Mouse (Mus musculus): ENCODE measurements around the gene Ube2e3. TPM values are rescaled to one million over a fixed set of nuclear protein-coding genes. Genes with fewer than 3 reads are reported as not detected.

The Ube2e3 gene
- 10 to 100 TPM; 68.1 to 73.4 TPM for total RNA-seq (2021)

DNA sequence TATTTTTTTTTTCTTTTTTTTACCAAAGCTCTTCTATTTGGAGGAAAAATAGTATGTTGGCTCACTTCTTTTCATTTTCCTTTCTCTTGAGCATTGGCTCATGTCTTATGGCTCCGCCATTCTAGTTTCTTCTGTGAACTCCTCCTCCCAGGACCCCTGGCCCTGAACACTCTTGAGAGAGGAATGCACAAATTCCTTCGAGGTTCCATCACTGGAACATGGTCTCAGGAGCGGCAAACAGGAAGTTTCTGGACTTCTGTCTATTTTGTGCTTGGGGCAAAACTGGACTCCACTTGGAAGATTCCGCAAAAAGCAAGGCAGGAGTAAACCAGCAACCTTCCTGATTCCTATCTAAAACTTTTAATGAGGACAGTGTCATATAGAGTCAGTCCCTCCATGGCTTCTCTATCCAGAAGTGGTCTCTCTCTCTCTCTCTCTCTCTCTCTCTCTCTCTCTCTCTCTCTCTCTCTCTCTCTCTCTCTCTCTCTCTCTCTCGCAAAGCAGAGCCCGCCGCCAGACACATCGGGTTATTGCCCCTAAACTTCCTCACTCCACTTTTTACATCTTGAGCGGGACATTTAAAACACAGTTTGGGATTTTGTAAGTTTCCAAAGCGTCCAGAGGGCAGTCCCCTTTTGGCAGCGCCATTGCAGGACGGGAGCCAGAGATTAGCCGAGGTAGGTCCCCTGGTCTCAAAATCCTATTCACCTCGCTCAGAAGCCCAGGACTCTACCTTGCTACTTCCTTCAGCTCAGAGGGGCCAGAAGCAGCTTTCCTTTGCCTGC, at the start of gene Ube2e3:
Gene Ube2e3, plus strand, starts transcription at position 399 of the 785 bp plus-strand sequence.
- intact Hi-C loops (cut with DNase I), result loop anchor here (2.0 kb wide), 2 partner anchors 47 to 819 kb away; no protein-coding TSS in a partner anchor
- peak in 1 of 2 experiments; percentile 38 for DNase-seq

DNA sequence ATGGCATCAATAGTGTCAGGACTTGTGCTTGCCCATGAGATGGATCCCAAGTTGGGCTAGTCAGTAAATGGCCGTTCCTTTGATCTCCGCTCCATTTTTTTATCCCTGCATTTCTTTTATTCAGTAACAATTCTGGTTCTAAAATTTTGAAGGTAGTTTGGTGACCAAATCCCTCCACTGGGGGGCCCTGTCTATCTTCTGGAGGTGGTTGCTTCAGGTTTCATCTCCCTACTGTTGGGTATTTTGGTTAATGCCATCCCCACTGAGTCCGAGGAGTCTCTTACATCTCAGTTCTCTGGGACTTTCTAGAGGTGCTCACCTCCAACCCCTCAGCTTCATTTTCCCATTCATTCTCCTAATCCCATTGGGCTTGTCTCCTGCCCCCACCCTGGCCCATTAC, 38.0 kb upstream of the Ube2e3 start:
- intact Hi-C loops (cut with DNase I), result no loop called here
- DNase-seq, result no peak

DNA sequence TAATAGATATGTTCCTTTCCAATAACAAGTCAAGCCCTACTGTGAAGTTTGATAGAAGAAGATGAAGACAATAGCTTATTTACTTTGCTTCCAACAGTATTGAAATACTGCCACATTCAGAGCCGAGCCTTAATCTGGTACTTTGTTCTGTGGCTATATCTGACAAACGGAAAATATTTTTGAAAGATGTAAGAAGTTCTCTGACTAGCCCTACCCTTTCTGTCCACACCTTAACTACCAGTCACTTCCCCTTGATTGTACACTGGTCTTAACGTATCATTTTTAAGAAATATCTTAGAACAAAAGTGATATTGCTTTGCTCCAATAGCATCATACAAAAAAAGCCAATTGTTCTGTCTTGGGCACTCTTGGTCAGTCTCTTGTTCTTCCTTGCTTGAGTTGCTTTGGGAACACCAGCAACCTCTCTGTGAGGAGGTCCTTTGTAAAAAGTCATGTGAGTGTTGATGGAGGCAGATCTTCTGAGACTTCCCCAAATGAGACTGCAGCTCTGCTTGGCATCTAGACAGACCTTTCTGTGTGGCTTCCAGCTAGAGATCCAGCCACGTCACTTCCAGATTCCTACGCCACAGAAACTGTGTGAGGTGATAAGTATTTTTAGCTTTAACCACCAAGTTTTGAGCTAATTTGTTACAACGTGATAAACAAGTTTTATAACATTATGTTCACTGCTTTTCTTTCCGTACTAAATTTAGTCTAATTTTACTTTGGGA, 26.3 kb upstream of the Ube2e3 start:
- no peak for DNase-seq
- intact Hi-C loops (cut with DNase I), result no loop called here

DNA sequence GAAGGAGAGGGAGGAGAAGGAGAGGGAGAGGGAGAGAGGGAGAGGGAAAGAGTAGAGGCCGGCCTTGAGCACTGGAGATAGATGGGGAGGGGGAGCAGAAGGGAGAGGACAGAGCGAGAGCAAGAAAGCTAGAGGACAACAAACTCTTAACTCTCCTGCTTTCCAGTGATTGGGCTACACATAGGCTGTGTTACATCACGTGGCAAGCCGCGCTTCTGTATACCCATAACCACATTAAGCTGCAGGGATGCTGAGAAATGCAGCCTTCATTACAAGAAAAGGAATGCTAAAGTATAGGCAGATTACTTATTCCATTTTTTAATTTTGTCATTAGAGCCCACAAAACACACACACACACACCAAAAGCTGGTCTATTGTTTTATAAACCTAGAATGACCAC, 23.6 kb upstream of the Ube2e3 start:
- intact Hi-C loops (cut with DNase I), result no loop called here
- no peak for DNase-seq

DNA sequence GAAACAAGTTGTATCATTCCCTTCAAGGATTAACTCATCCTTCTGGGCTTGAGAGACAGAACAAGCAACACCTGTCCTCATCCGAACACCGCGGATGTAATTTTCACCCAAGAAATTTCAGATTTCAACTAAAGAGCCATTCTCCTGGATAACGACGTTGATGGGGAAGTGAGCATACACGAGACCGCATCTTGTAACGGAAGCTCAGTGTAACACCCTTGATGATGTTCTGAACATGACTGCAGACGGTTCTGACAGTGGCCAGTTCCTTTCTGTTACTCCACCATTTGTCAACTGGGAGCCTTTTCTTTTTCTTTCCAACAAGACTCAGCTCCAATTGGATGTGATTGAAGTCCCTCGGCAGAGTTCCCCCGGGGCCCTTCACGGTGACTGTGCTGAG, 22.6 kb upstream of the Ube2e3 start:
- DNase-seq, result no peak

GRCm38 (mm10) chr2:78845717-78846116, 22.2 kb upstream of the Ube2e3 start:
- intact Hi-C loops (cut with DNase I), result no loop called here
- DNase-seq, result no peak

More for the DNA sequence above, 22.6 kb upstream of the Ube2e3 start:
- intact Hi-C loops (cut with DNase I), result no loop called here

DNA sequence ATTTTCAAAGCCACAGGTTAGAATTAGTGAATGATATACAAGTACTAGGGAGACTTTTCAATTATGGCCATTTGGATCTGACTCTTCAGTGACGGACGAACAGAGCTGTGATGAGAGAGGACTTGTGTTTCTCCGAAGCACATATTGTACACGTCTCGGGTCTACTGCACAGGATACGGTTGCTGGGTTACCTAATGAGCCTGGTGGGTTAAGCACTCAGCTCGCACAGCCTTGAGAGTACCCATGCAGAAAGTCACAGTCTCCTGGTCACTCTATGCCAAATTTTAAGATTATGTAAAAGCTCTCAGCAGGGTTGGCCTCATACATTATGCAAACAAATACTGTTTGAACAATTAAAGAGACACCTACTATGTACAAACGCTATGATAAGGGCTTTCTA, 13.6 kb upstream of the Ube2e3 start:
- no peak for DNase-seq

DNA sequence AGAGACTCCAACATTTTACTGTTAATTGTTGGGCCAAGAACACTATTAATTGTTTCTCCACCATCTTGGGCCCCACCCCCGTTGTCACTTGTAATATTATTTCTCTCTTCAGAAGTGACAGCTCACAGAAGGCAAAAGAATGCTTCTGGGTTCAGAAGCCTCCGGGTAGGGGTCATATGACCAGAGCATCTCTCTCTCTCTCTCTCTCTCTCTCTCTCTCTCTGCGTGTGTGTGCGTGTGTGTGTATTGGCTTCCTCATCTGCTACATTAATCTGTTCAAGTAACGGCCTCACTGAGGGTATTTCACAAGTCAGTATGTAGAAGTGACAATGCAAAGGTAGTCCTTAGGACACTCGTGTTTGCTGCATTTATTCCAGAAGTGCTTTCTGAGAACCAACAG, 9.3 kb upstream of the Ube2e3 start:
- intact Hi-C loops (cut with DNase I), result no loop called here
- no peak for DNase-seq

More for the DNA sequence above, 13.6 kb upstream of the Ube2e3 start:
- intact Hi-C loops (cut with DNase I), result no loop called here

GRCm38 (mm10) chr2:78859266-78860087, 8.4 kb upstream of the Ube2e3 start:
- intact Hi-C loops (cut with DNase I), result no loop called here

GRCm38 (mm10) chr2:78860088-78860372, 7.9 kb upstream of the Ube2e3 start:
- intact Hi-C loops (cut with DNase I), result no loop called here
- no peak for DNase-seq

More at GRCm38 (mm10) chr2:78859266-78860087, 8.4 kb upstream of the Ube2e3 start:
- no peak for DNase-seq

DNA sequence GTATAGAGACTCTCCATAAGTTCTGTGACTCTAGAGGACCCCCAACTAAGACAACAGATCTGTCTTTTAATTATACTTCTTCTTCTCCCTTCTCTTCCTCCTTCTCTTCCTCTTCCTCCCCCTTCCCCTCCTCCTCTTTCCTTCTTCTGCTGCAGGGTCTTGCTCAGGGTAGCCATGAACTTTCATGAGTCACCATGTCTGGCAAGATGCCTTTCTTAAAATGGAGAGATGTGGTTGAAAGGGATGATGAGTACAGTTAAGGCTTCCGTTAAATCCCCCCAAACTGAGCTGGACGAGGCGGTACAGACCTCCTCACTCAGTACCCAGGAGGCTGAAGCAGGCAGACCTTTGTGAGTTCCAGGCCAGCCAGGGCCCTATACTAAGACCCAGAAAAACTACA, 3.8 kb upstream of the Ube2e3 start:
- intact Hi-C loops (cut with DNase I), result no loop called here
- DNase-seq, result no peak

- DNase-seq, result no peak
Measured at GRCm38 (mm10) chr2:78864866-78865265, 3.1 kb upstream of the Ube2e3 start.

DNA sequence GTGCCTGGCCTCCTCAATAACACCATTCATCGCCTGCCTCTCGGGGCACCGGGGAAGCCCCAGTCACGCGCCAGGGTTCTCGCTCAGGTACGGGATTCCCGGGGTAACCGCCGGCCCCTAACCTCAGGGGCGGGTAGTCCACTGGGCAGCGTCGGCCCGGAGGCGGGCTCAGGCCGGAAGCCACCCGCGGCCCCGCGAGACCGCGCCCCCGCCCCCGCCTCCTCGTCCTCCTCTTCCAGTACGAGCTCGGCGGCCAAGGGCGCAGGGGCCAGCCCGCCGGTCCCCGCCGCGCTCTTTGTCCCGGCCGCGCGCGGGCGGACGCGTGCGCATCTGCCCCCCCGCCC, 559 bp downstream of the Ube2e3 start:
- peak; percentile 85 to 87 for DNase-seq
- intact Hi-C loops (cut with DNase I), result loop anchor here (2.0 kb wide), 1 partner anchor 46 kb away; no protein-coding TSS in a partner anchor

More at GRCm38 (mm10) chr2:78864866-78865265, 3.1 kb upstream of the Ube2e3 start:
- intact Hi-C loops (cut with DNase I), result no loop called here

GRCm38 (mm10) chr2:78868951-78869720, 1.2 kb downstream of the Ube2e3 start:
- peak; percentile 86 to 89 for DNase-seq
- intact Hi-C loops (cut with DNase I), result loop anchor here (2.0 kb wide), 1 partner anchor 46 kb away; no protein-coding TSS in a partner anchor

- DNase-seq, result peak; percentile 49 to 58
Measured at GRCm38 (mm10) chr2:78869721-78870442, 2.0 kb downstream of the Ube2e3 start.

DNA sequence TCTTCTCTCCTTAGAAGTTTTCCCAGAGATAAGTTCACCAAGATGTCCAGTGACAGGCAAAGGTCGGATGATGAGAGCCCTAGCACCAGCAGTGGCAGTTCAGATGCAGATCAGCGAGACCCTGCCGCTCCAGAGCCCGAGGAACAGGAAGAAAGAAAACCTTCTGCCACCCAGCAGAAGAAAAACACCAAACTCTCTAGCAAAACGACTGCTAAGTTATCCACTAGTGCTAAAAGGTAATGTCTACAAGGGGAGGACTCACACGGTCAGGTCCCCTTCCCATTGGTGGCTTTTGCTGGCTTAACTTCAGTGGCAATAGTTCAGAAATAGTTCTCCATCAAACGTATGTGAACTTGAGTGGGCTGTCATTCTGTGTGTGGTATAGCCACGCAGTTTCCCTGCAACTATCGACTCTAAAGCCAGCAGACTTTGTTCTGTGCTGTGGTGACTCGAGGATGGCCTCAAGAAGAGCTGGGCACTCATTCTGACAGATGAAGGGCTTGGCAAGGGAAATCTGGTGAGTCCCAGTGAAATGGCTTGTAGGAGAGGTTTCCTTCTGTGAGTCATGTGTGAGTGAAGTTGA, 2.6 kb downstream of the Ube2e3 start:
- intact Hi-C loops (cut with DNase I), result no loop called here

More at GRCm38 (mm10) chr2:78869721-78870442, 2.0 kb downstream of the Ube2e3 start:
- intact Hi-C loops (cut with DNase I), result loop anchor here (2.0 kb wide), 1 partner anchor 45 kb away; no protein-coding TSS in a partner anchor

GRCm38 (mm10) chr2:78871971-78872860, 4.3 kb downstream of the Ube2e3 start:
- intact Hi-C loops (cut with DNase I), result no loop called here
- DNase-seq, result peak; percentile 58 to 59

More for the DNA sequence above, 2.6 kb downstream of the Ube2e3 start:
- peak; percentile 42 to 43 for DNase-seq

GRCm38 (mm10) chr2:78873946-78874345, 6.0 kb downstream of the Ube2e3 start:
- intact Hi-C loops (cut with DNase I), result no loop called here
- DNase-seq, result peak; percentile 62 to 64

Measured in heart, postnatal 10 days (tissue).